Mouse (Mus musculus): ENCODE data around the gene Plpp2. TPM values are rescaled to one million over a fixed set of nuclear protein-coding genes. Genes with fewer than 3 reads are reported as not detected.

Plpp2 gene
- total RNA-seq, 2 experiments from 2014 or later, result 3.9 to 12.2 TPM

DNA sequence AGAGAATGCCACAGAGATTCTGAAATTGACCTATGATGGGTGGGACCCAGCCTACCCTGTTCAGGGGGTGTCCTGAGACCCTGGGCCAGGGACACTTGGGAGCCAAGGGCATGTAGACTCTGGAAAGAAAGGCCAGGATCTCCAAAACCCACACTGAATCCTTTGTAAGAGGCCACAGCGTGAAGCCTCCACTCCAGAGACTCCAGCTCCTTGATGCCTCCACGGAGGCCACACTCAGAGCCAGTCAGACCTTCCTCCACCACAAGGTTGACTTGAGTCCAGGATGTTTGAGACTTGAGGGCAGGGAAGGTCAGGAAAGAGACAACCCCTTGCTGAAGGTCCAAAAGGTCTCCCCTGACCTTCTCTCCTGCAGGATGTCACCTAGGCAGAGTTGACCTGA lies 830 bp upstream of the Plpp2 start:
- no peak for ATAC-seq (replicated peaks; ENCODE audit: low FRiP score, low TSS enrichment, poor library complexity, severe bottlenecking)

DNA sequence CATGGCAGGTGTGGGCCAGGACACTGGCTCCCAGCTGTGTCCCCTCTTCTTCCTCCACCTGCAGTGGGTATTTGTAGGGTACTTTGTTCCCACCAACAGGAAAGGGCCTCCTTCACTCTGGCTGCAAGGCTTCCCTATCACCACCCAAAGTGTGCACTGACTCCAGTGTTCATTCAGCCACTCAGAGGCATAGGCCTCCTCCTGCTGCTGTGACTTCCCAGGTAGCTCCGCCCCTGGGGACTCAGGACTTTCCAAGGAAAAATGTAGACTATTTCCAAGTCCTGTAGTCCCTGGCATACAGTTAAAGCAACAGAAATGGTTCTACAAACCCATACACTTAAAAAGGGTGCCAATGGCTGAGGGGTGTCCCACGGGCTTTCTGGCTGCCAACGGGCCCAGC lies 918 bp downstream of the Plpp2 start:
- ATAC-seq (replicated peaks; ENCODE audit: low FRiP score, low TSS enrichment, poor library complexity, severe bottlenecking), result no peak

DNA sequence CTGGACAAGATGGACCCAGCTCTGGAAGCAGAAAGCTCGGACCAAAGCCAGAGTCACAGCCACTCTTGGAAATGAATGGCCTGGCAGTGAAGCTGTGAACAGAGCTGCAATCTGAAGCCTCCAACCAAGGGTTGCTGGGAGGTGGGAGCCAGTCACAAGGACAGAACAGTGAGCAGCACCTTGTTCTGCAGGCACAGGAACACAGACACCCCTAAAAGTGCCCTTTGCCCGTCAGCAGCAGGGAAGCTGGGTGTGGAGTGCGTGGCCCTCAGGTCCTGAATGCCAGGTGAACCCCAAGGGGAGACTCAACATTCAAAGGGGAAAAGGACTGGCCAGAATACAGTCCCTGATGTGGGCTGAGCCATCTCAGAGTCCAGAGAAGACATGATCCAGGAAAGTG lies 2.0 kb downstream of the Plpp2 start:
- ATAC-seq (replicated peaks; ENCODE audit: low FRiP score, low TSS enrichment, poor library complexity, severe bottlenecking), result no peak

DNA sequence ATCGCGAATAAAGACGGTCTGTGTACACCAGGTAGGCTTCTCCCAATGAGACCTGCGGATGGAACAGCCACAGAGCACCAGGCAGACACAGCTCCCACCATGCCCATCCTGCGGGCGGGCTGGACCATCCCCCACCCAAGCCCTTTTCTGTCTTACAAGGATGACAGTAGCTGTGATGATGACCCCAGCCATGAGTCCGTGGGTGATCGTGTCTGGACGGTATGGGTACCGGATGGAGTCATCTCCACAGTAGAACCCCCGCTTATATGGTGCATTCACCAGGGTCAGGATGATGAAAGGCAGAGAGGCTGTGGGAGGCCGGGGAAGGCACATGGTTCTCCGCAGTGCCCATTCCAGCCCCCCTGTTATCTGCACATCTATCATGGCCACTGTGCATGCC lies 2.9 kb downstream of the Plpp2 start:
- no peak for ATAC-seq (replicated peaks; ENCODE audit: low FRiP score, low TSS enrichment, poor library complexity, severe bottlenecking)

DNA sequence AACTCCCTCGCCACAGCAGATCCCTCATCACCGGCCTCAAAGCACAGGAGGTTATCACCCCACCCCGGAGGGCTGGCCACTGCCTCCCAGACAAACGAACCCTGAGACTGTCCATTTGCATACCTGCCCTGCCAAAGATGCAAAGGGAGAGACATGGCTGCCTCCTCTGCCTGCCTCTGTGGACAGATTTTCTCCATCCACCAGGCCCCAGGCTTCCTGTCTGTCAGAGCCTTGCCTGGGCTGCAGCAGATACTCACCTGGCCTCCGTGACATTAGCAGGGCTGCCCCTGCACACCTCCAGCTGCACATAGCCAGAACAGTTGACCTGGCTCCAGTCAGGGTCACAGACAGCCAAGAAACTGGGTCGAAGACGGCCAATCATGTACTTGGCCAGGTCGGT lies 3.4 kb downstream of the Plpp2 start:
- ATAC-seq (replicated peaks; ENCODE audit: low FRiP score, low TSS enrichment, poor library complexity, severe bottlenecking), result no peak

DNA sequence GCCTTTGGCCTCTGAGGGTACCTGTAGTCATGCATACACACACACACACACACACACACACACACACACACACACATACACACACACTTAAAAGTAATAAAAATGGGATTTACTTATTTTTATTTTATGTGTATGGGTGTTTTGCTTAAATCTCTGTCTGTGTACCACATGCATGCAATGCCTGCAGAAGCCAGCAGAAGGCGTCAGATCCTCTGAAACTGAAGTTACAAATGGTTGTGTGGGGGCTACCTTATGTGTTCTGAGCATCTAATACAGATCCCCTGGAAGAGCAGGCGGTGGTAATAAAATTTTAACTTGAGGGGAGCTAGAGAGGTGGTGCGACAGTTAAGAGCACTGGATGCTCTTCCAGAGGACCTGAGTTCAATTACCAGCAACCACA lies 5.5 kb downstream of the Plpp2 start:
- ATAC-seq (replicated peaks; ENCODE audit: low FRiP score, low TSS enrichment, poor library complexity, severe bottlenecking), result no peak

DNA sequence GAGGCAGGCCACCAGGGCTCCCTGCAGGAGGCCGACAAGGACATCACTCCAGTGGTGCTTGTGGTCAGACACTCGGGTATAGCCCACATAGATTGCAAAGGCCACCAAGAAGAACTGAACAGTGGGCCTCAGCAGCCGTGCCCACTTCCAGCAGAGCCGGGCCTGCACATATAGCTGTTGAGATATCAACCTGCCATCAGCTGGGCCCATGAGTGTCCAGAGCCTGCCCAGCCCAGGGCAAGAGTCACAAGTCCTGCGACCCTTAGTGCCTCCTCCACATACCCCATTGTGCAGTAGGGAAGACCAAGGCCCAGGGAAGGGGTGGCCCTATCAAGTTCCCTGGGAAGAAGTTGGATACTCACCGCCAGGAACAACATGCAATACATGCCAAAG lies 6.1 kb downstream of the Plpp2 start:
- no peak for ATAC-seq (replicated peaks; ENCODE audit: low FRiP score, low TSS enrichment, poor library complexity, severe bottlenecking)

DNA sequence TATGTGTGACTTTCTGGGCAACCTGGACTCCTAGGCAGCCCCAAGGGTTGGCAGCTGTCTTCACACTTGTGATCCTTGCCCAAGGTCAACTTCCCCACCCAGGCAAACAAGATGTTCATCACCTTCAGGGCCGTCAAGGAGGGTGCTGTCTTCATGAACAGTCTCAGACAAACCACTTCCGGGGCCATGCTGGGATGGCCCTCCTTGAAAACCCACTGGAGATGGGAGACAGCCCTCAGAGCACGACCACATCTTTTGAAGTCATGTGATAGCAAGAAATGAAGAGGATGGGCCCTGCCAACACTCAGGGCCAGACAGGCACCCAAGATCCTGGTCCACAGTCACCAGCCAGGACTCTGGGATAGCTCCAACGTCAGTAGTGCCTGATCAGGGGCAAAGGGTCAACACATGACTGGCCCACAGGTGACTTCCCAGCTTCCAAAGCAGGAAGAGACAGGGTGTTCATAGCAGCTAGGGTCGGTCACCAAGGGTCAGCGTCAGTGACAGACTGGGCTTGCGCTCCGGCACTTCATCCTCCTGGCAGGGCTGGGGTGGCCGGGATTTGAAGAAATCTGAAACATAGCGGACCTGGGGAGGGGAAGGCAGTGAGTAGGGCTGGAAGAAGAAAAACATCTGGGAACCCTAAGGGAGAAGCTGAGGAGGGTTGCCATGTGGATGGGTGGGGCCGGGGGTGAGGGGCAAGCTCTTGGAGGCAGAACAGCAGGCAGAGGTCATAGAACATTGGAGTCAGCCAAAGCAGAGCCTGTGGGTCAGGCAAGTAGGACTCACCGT lies 6.7 kb downstream of the Plpp2 start:
- no peak for ATAC-seq (replicated peaks; ENCODE audit: low FRiP score, low TSS enrichment, poor library complexity, severe bottlenecking)

DNA sequence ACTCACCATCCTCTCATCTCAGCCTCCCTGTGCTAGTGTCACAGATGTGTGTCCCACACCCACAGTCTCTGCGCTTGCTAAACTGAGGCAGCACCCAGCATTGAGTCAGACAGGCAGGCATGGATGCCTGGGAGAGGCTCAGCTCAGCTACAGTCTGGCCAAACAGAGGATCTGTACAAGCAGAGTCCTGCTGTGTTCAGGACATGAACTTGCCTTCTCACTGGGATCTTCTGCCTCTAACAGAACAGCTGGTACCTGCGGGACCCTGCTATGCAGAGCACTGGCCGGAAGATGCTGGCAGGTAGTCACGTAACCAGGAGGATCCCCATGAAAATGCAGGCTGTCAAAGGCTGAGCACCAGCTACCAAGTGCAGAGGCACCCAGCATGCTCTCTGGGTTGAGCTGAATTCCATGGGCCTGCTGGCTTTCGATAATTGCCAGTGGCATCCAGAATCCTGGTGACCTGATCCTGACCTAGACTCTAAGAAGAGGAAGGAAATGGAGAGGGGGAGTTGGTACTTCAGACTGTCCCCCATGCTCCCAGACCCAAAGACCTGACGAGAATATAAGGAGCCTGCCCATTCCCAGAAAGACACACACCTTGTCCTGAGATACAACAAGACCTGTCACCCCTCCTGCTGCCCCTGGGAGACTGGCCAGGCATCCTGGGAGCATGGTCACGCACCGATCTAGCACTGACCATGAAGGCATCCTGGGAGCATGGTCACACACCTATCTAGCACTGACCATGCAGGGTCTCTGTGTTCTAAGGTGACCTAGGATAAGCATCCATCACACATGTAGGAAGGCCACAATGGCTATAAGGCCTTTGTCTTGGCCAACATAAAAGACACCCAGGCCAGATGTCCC lies 7.9 kb downstream of the Plpp2 start:
- no peak for ATAC-seq (replicated peaks; ENCODE audit: low FRiP score, low TSS enrichment, poor library complexity, severe bottlenecking)

DNA sequence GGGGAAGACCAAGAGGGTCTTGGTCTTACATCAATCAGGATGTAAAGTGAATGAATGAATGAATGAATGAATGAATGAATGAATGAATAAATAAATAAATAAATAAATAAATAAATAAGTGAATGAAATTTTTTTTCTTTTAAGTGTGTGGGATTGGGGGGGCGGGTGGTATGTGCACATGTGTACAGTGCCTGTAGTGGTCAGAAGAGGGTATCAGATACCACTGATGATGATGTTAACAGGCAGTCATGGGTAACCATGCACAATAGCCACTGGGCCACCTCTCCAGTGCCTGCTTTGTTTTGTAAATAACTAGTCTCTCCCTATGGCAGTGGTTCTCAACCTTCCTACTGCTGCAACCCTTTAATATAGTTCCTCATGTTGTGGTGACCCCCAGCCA lies 9.2 kb downstream of the Plpp2 start:
- no peak for ATAC-seq (replicated peaks; ENCODE audit: low FRiP score, low TSS enrichment, poor library complexity, severe bottlenecking)

DNA sequence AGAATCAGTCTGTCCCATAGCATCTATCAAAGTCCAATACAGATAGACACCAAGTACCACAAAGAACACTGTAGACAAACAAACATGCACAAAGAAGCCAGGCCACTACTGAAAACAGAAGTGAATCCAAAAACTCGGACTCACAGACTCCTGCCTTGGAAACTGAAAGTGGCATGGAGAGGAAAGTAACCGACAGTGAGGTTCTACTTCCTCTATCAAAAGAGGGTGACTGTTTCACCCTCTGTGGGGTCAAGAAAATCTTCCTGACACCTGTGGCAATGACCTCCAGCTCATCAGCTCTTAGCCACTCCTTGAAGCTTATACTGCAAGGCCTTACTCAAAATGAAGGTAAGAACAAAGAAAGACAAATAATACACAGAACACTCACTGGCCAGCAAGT lies 26.9 kb downstream of the Plpp2 start:
- ATAC-seq (replicated peaks; ENCODE audit: low FRiP score, low TSS enrichment, poor library complexity, severe bottlenecking), result no peak

DNA sequence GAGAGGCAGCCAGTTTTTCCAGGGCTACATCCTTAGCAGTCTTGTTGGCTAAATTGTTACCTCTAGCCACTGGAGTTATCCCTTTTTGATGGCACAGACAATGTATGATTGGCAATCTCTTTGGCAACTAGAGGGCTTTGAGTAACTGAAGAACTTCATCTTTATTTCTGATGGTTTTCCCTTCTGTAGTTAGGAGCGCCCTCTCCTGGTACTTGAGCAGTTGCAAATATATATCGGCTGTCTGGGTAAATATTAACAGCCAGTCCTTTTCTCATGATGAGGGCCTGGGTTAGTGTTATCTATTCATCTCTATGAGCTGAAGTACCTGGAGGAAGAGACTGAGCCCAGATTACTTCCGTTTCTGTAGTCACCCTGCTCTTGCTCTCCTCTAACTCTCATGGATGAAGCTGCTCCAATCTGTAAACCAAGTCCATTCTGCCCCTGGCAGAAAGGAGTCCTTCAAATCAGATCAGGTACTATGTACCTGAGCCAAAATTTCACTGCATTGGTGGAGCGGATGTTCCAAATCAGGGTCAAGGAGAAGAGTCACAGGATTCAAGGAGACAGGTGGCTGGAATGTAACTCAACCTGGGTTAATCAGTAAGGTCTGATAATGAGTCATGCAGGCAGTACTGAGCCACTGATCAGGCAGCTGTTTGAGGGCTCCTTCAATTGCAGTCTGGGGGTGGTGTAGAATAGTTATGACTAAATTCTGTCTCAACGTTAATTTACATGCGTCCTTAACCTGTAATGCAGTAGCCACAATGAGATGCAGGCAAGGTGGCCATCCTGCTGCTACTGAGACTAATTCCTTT lies 30.6 kb downstream of the Plpp2 start:
- peak; percentile 50; the same call in 1 of the 2 replicates for ATAC-seq (replicated peaks; ENCODE audit: low FRiP score, low TSS enrichment, poor library complexity, severe bottlenecking)

DNA sequence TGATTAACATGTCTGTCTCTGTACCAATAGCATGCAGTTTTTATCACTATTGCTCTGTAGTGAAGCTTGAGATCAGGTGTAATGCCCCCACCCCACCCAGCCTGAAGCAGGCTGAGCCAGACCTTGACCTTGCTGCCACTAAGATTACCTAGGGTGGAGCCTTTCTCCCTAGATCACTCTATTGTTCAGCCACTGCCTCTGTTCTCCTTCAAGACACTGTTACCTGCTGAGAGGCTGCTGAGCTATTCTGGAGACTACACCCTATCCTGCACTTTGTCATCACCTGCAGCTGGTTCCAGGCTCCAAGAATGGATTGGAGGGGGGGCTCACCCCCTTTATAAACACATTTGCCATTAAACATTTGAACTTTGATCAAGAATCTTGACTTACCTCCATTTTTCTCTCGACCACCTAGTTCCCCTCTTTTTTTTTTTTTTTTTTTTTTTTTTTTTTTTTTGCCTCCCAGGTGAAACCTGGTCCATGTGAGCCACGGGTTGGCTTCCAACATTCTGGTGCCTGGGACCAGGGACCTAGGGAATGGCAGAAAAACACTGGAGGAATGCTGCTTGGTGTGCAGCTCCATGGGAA lies 36.8 kb downstream of the Plpp2 start:
- ATAC-seq (replicated peaks; ENCODE audit: low FRiP score, low TSS enrichment, poor library complexity, severe bottlenecking), result no peak

DNA sequence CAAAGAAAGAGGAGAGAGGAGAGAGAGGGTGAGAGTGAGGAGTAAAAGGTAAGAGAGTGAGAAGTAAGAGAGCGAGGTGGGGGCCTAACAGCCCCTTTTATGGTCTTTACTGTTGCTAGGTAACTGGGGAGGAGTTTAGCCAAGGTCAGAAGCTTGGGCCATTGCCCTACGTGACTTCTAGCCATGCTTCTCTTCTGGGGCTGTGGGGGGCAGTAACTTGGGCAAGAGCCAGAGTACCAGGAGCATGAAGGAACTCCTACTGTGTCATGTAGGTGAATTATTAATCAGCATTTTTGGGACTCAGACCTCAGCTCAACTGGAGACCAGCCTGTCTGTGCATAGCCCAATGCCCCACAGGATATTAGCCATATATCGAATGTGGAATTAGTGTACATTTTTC lies 37.7 kb downstream of the Plpp2 start:
- ATAC-seq (replicated peaks; ENCODE audit: low FRiP score, low TSS enrichment, poor library complexity, severe bottlenecking), result no peak

Other genes with a start within 250 kb of the Plpp2 start
- gene Vmn2r82, start 177.3 kb downstream of the Plpp2 start, total RNA-seq (2014; fragmentation: Nextera tagmentation), result not detected in 2 replicates
- not detected in 2 replicates for gene Vmn2r82, start 177.3 kb downstream of the Plpp2 start, total RNA-seq (2017)
- not detected in 2 replicates for gene Vmn2r83, start 65.1 kb downstream of the Plpp2 start, total RNA-seq (2014; fragmentation: Nextera tagmentation)
- not detected in 2 replicates for gene Vmn2r83, start 65.1 kb downstream of the Plpp2 start, total RNA-seq (2017)
- 5.9 and 8.5 TPM in 2 replicates for gene Mier2, start 21.4 kb upstream of the Plpp2 start, total RNA-seq (2014; fragmentation: Nextera tagmentation)
- 2.1 and 12.3 TPM in 2 replicates for gene Mier2, start 21.4 kb upstream of the Plpp2 start, total RNA-seq (2017)
- gene Theg, start 53.5 kb upstream of the Plpp2 start, total RNA-seq (2014; fragmentation: Nextera tagmentation), result not detected in 2 replicates
- gene Theg, start 53.5 kb upstream of the Plpp2 start, total RNA-seq (2017), result not detected in 2 replicates
- not detected in 2 replicates for gene C2cd4c, start 80.2 kb upstream of the Plpp2 start, total RNA-seq (2014; fragmentation: Nextera tagmentation)
- not detected in 2 replicates for gene C2cd4c, start 80.2 kb upstream of the Plpp2 start, total RNA-seq (2017)
- gene Shc2, start 104.1 kb upstream of the Plpp2 start, total RNA-seq (2014; fragmentation: Nextera tagmentation), result not detected in 2 replicates
- not detected in 2 replicates for gene Shc2, start 104.1 kb upstream of the Plpp2 start, total RNA-seq (2017)
- not detected in 2 replicates for gene Odf3l2, start 111.9 kb upstream of the Plpp2 start, total RNA-seq (2014; fragmentation: Nextera tagmentation)
- not detected in 2 replicates for gene Odf3l2, start 111.9 kb upstream of the Plpp2 start, total RNA-seq (2017)
- gene Madcam1, start 130.8 kb upstream of the Plpp2 start, total RNA-seq (2014; fragmentation: Nextera tagmentation), result not detected in 2 replicates
- not detected in 2 replicates for gene Madcam1, start 130.8 kb upstream of the Plpp2 start, total RNA-seq (2017)
- 8.5 and 10.8 TPM in 2 replicates for gene Tpgs1, start 135.6 kb upstream of the Plpp2 start, total RNA-seq (2014; fragmentation: Nextera tagmentation)
- gene Tpgs1, start 135.6 kb upstream of the Plpp2 start, total RNA-seq (2017), result 2.9 and 4.1 TPM in 2 replicates
- gene Cdc34, start 148.4 kb upstream of the Plpp2 start, total RNA-seq (2014; fragmentation: Nextera tagmentation), result 134 and 152 TPM in 2 replicates
- gene Cdc34, start 148.4 kb upstream of the Plpp2 start, total RNA-seq (2017), result 128 and 236 TPM in 2 replicates
- 1.7 and 1.8 TPM in 2 replicates for gene Gzmm, start 155.2 kb upstream of the Plpp2 start, total RNA-seq (2014; fragmentation: Nextera tagmentation)
- gene Gzmm, start 155.2 kb upstream of the Plpp2 start, total RNA-seq (2017), result 1.7 and 2.4 TPM in 2 replicates
- 361 and 460 TPM in 2 replicates for gene Bsg, start 170.7 kb upstream of the Plpp2 start, total RNA-seq (2014; fragmentation: Nextera tagmentation)
- gene Bsg, start 170.7 kb upstream of the Plpp2 start, total RNA-seq (2017), result 350 and 443 TPM in 2 replicates
- 0.50 TPM in 1 of 2 replicates, not detected in the other for gene Hcn2, start 182.8 kb upstream of the Plpp2 start, total RNA-seq (2014; fragmentation: Nextera tagmentation)
- not detected in 2 replicates for gene Hcn2, start 182.8 kb upstream of the Plpp2 start, total RNA-seq (2017)
- 45.2 and 51.7 TPM in 2 replicates for gene Polrmt, start 212.8 kb upstream of the Plpp2 start, total RNA-seq (2014; fragmentation: Nextera tagmentation)
- 17.6 and 21.2 TPM in 2 replicates for gene Polrmt, start 212.8 kb upstream of the Plpp2 start, total RNA-seq (2017)
- not detected in 2 replicates for gene Fgf22, start 221.3 kb upstream of the Plpp2 start, total RNA-seq (2014; fragmentation: Nextera tagmentation)
- gene Fgf22, start 221.3 kb upstream of the Plpp2 start, total RNA-seq (2017), result not detected in 2 replicates
- 76.0 and 106 TPM in 2 replicates for gene Rnf126, start 233.2 kb upstream of the Plpp2 start, total RNA-seq (2014; fragmentation: Nextera tagmentation)
- 16.2 and 20.8 TPM in 2 replicates for gene Rnf126, start 233.2 kb upstream of the Plpp2 start, total RNA-seq (2017)
- 0.49 and 0.96 TPM in 2 replicates for gene Fstl3, start 243.5 kb upstream of the Plpp2 start, total RNA-seq (2014; fragmentation: Nextera tagmentation)
- 0.66 and 0.80 TPM in 2 replicates for gene Fstl3, start 243.5 kb upstream of the Plpp2 start, total RNA-seq (2017)

All from megakaryocyte-erythroid progenitor cell, adult 5-6 weeks (primary cell).